Comparison of ENCODE assay signal across 8 mouse cellular contexts in the genomic region with DNA sequence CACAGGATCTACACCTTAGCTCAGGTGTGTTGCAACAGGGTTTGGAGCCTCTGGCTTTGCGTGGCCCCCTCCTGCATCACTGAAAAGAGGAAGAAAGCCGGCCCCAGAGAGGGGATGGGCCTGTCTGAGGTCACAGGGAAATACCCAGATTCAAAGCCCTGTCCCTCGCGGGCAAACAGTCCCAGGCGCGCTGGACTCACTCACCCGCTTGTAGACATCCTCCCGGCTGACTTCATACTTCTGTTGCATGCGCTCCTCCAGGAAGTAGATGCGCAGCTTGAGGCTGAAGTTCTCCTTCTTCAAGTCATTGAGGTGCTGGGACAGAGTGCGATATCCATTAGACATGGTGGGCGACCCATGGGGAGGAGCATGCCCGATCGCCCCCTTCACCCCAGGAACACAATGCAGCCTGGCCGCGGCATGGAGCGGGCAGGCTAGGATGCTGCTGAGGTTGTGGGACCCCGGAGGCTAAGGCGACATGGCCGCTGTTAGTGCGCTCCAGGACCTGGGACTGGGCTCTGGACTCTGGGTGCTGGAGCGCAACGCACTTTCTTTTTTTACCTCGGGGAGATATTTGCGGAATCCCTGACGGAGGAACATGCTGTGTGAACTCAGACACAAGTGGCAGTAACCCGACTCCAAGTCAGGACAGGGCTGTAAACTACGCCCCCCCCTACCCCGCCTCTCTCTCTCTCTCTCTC.
DNase-seq lines count a peak whose midpoint lies in the region; ATAC-seq and TF ChIP-seq lines count a peak whose summit lies in the region.

No protein-coding gene starts in this region.

- DNase-seq in adrenal gland, postnatal 14 days: peak; percentile 27
- no peak for DNase-seq in adrenal gland, postnatal 4 days (ENCODE audit: low spot score in 2 of 2)
- peak; percentile 64 for DNase-seq in hindbrain, embryonic 10.5 days (ENCODE audit: low spot score)
- DNase-seq in limb, embryonic 14.5 days (ENCODE audit: low spot score): no peak
- DNase-seq in thymus, postnatal 14 days: peak; percentile 5
- no peak for DNase-seq in layer of hippocampus, adult 9-10 months (ENCODE audit: low spot score)

- TF ChIP-seq POLR2A in limb, embryonic 14.5 days (IDR thresholded peaks at IDR 0.05; ENCODE audit: borderline replicate concordance, extremely low read depth, insufficient read depth, insufficient read length): no peak

- no peaks in the 10 kb centered on the region for H3K9me3 ChIP-seq in forebrain, embryonic 16.5 days (ENCODE audit: control insufficient read depth, low read length)
- H3K9me3 ChIP-seq in hindbrain, embryonic 10.5 days: no peaks in the 10 kb centered on the region
- H3K9me3 ChIP-seq in limb, embryonic 14.5 days (ENCODE audit: control insufficient read depth, low read length): no peaks in the 10 kb centered on the region
- no peaks in the 10 kb centered on the region for H3K9me3 ChIP-seq in midbrain, embryonic 16.5 days (replicated peaks; ENCODE audit: control insufficient read depth, low read length, poor library complexity, severe bottlenecking)

- H3K27me3 ChIP-seq in forebrain, embryonic 16.5 days (replicated peaks; ENCODE audit: control insufficient read depth, insufficient read depth, low read length): 0 out of 2 replicates have a peak, but pooled peaks cover 6% of the 10 kb centered on the region
- H3K27me3 ChIP-seq in hindbrain, embryonic 10.5 days (ENCODE audit: insufficient read depth, poor library complexity, severe bottlenecking): peaks cover 26% of the 10 kb centered on the region; the same call in 1 of the 2 replicates
- H3K27me3 ChIP-seq in limb, embryonic 14.5 days (ENCODE audit: control insufficient read depth, insufficient read depth, low read length): peaks cover 5% of the 10 kb centered on the region; the same call in 1 of the 2 replicates
- H3K27me3 ChIP-seq in midbrain, embryonic 16.5 days (ENCODE audit: control insufficient read depth, insufficient read depth, low read depth, low read length): peaks cover 13% of the 10 kb centered on the region

- peak overlapping the region; percentile 38 for H3K4me3 ChIP-seq in forebrain, embryonic 16.5 days (replicated peaks; ENCODE audit: low read length)
- H3K4me3 ChIP-seq in hindbrain, embryonic 10.5 days: peak overlapping the region; percentile 60
- H3K4me3 ChIP-seq in limb, embryonic 14.5 days (replicated peaks; ENCODE audit: low read length): peak overlapping the region; percentile 42
- H3K4me3 ChIP-seq in midbrain, embryonic 16.5 days (ENCODE audit: low read depth, low read length): peak overlapping the region; percentile 31

- H3K36me3 ChIP-seq in forebrain, embryonic 16.5 days (ENCODE audit: control insufficient read depth, insufficient read depth): no peaks in the 10 kb centered on the region
- H3K36me3 ChIP-seq in hindbrain, embryonic 10.5 days: no peaks in the 10 kb centered on the region
- H3K36me3 ChIP-seq in limb, embryonic 14.5 days (ENCODE audit: control insufficient read depth, insufficient read depth, low read length): no peaks in the 10 kb centered on the region
- no peaks in the 10 kb centered on the region for H3K36me3 ChIP-seq in midbrain, embryonic 16.5 days (ENCODE audit: control insufficient read depth, insufficient read depth, low read length)

- peaks cover 12% of the 10 kb centered on the region for H3K4me1 ChIP-seq in forebrain, embryonic 16.5 days (replicated peaks; ENCODE audit: control insufficient read depth, insufficient read depth, low read length)
- H3K4me1 ChIP-seq in hindbrain, embryonic 10.5 days (replicated peaks): peaks cover 28% of the 10 kb centered on the region
- H3K4me1 ChIP-seq in limb, embryonic 14.5 days (ENCODE audit: control insufficient read depth, insufficient read depth, low read length): peaks cover 8% of the 10 kb centered on the region
- peaks cover 5% of the 10 kb centered on the region for H3K4me1 ChIP-seq in midbrain, embryonic 16.5 days (ENCODE audit: control insufficient read depth, insufficient read depth, low read length)

- WGBS in forebrain, embryonic 16.5 days: 1% methylated on average over 28 of the region's 29 CpGs
- WGBS in hindbrain, embryonic 10.5 days: under 1% methylated on average over 29 of the region's 29 CpGs
- WGBS in limb, embryonic 14.5 days: under 1% methylated on average over 27 of the region's 29 CpGs
- WGBS in midbrain, embryonic 16.5 days: 1% methylated on average over 28 of the region's 29 CpGs

- peak overlapping the region; percentile 71 for H3K4me2 ChIP-seq in forebrain, embryonic 16.5 days (ENCODE audit: low read length)
- H3K4me2 ChIP-seq in limb, embryonic 14.5 days (replicated peaks; ENCODE audit: low read depth, low read length, severe bottlenecking): peak overlapping the region; percentile 75
- peak overlapping the region; percentile 60 for H3K4me2 ChIP-seq in midbrain, embryonic 16.5 days (ENCODE audit: low read length)

- ATAC-seq in forebrain, embryonic 16.5 days: peak; percentile 38; the same call in 1 of the 2 replicates
- peak; percentile 51 for ATAC-seq in limb, embryonic 14.5 days (ENCODE audit: low FRiP score, low read depth)
- ATAC-seq in midbrain, embryonic 16.5 days: peak; percentile 39; the same call in 1 of the 2 replicates

- H3K9ac ChIP-seq in forebrain, embryonic 16.5 days (replicated peaks; ENCODE audit: low read depth, low read length): peak overlapping the region; percentile 32; the same call in 1 of the 2 replicates
- peak overlapping the region; percentile 49 for H3K9ac ChIP-seq in limb, embryonic 14.5 days (ENCODE audit: low read depth, low read length, severe bottlenecking)
- H3K9ac ChIP-seq in midbrain, embryonic 16.5 days (ENCODE audit: low read depth, low read length): peak overlapping the region; percentile 32; the same call in 1 of the 2 replicates

- H3K27ac ChIP-seq in forebrain, embryonic 16.5 days (ENCODE audit: low read length): no peak overlapping the region
- H3K27ac ChIP-seq in hindbrain, embryonic 10.5 days: peak overlapping the region; percentile 82
- H3K27ac ChIP-seq in limb, embryonic 14.5 days (replicated peaks; ENCODE audit: low read depth, low read length): no peak overlapping the region
- H3K27ac ChIP-seq in midbrain, embryonic 16.5 days (ENCODE audit: low read length): no peak overlapping the region

Comparison
In these comparisons a context has a peak if more than half of its experiments do, and no peak if none do; other contexts are left out.
1. DNase-seq: peak in adrenal gland, postnatal 14 days (single experiment), hindbrain, embryonic 10.5 days (single experiment) and thymus, postnatal 14 days (single experiment); none in adrenal gland, postnatal 4 days (0 of 2), limb, embryonic 14.5 days (single experiment) and layer of hippocampus, adult 9-10 months (single experiment).
2. Peak in every context shown above with its lines, with median percentiles within 50 percentile points of each other: ATAC-seq, H3K4me2 ChIP-seq, H3K4me3 ChIP-seq and H3K9ac ChIP-seq.